Mouse (Mus musculus) thymus, adult 2 months (tissue): ENCODE results near the gene Ace. TPM values are rescaled to one million over a fixed set of nuclear protein-coding genes. Genes with fewer than 3 reads are reported as not detected.

Experiments
- DNase-seq: peaks from one replicate; pipeline ENCODE4 v3.0.0; 2021
- H3K27ac ChIP-seq: fragments of 200-500 bp; 2 replicates; pipeline ENCODE4 v1.5.1; 2012; ENCODE audit warnings: low read length, control low read depth; ENCODE audit not compliant: control insufficient read depth, insufficient read depth
- H3K27me3 ChIP-seq: fragments of 200-500 bp; 2 replicates; pipeline ENCODE4 v1.6.1; 2012; ENCODE audit warnings: mild to moderate bottlenecking, low read length, moderate library complexity, mixed read lengths; ENCODE audit not compliant: control insufficient read depth, insufficient read depth
- H3K36me3 ChIP-seq: fragments of 200-500 bp; 2 replicates; pipeline ENCODE4 v1.6.1; 2012; ENCODE audit warnings: mild to moderate bottlenecking, low read length, moderate library complexity; ENCODE audit not compliant: control insufficient read depth, insufficient read depth
- H3K4me1 ChIP-seq: fragments of 200-500 bp; replicated peaks from 2 replicates; pipeline ENCODE4 v1.6.1; 2012; ENCODE audit warnings: low read length; ENCODE audit not compliant: control insufficient read depth, insufficient read depth
- H3K4me3 ChIP-seq: fragments of 200-500 bp; 2 replicates; pipeline ENCODE4 v1.5.1; 2012; ENCODE audit warnings: mild to moderate bottlenecking, low read length, control low read depth, moderate library complexity; ENCODE audit not compliant: control insufficient read depth, insufficient read depth
- CTCF ChIP-seq: fragments of 200-500 bp; IDR thresholded peaks from 2 replicates; pipeline ENCODE4 v1.5.1; 2012; ENCODE audit warnings: mild to moderate bottlenecking, control low read depth, low read length, moderate library complexity, borderline replicate concordance; ENCODE audit not compliant: control insufficient read depth, poor library complexity, insufficient read depth; ENCODE audit errors: extremely low read depth
- POLR2A ChIP-seq: fragments of 200-500 bp; IDR thresholded peaks from 2 replicates; pipeline ENCODE4 v1.6.1; 2012; ENCODE audit warnings: mild to moderate bottlenecking, low read length, control low read depth, moderate library complexity; ENCODE audit not compliant: control insufficient read depth, poor library complexity, insufficient read depth; ENCODE audit errors: extremely low read depth
- WGBS: fragments of 180-500 bp; shearing (Covaris S2); methylation state at CpG from one replicate; pipeline ENCODE4 v1.1.7; 2018; 5-methylcytosine and 5-hydroxymethylcytosine counted together
- polyA plus RNA-seq: library from polyadenylated mRNA; depleted of rRNA; stranded (reverse); fragments of >200 nt; gene quantifications from 2 replicates; pipeline ENCODE4 v1.2.3, GENCODE M21; 2012

Gene Ace
- polyA plus RNA-seq, 1 experiment, result 10.2 TPM

DNA sequence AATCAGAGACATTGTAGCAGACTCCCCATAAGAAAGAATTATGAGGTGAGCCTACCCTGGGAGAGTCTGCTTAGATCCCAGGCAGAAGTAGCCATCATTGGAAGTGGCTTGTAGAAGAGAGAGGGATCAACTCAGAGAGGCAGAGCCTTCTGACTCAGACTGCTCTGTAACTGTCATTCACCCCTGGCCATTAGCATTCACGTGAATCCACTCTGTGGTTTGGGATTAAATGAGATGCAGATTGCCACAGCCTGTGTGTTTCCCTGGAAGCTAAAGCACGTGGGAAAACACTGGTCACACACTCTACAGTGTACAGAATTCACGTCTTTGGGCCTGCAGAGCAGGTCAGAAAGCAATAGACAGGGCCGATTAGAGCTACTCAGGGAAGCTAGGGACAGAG, 16.7 kb downstream of the Ace start:
- Histone ChIP-seq H3K4me3 (no peak overlapping the region), H3K27ac (no peak overlapping the region), H3K4me1 (no peaks in the 10 kb centered on the region), H3K27me3 (no peaks in the 10 kb centered on the region), H3K36me3 (no peaks in the 10 kb centered on the region)
- DNase-seq, result no peak
- WGBS, result 94% methylated on average over 4 of the region's 4 CpGs
- TF ChIP-seq POLR2A, result no peak
- no peak for TF ChIP-seq CTCF

DNA sequence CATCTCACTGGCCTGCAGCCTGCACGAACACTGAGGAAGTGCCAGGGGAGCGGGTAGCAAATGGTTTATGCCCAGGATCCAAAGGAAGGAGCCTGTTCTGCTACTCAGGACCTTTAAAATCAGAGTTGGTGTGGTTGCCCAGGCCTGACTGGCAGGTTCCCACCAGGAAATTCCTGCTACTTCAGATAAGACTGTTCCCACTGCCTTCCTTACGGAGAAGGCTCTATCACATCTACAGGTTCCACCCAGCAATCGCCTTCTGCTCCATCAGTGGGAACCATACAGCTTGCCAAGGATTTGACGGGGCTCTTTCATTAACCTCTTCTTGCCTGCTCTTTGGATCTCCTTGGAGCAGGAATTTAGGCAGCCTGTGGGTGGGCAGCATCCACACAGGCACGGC, 19.7 kb downstream of the Ace start:
- no peaks in the 10 kb centered on the region for H3K36me3 ChIP-seq
- WGBS, result 79% methylated on average over 6 of the region's 6 CpGs
- no peaks in the 10 kb centered on the region for H3K4me1 ChIP-seq
- no peak for TF ChIP-seq CTCF
- TF ChIP-seq POLR2A, result no peak
- no peaks in the 10 kb centered on the region for H3K27me3 ChIP-seq
- DNase-seq, result no peak
- H3K27ac ChIP-seq, result no peak overlapping the region
- no peak overlapping the region for H3K4me3 ChIP-seq

DNA sequence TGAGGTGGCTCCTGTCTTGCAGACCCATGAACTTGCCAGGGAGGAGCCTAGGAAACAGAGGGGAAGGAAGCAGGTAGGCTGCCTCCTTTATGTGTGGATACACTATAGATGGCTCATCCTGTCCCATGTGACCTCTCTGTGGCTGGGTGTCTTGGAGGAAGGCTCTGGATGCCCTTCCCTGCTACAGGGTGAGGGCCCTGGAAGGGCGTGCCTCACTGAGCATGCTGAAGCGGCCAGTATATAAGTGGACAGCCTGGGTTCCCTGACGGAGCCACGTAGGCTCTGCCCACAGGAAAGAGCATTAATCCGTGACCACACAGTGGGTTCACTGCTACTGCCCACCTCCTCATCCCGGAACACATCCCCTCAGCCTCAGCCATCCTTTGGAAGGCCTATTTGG, 21.7 kb downstream of the Ace start:
- 86% methylated on average over 6 of the region's 6 CpGs for WGBS

DNA sequence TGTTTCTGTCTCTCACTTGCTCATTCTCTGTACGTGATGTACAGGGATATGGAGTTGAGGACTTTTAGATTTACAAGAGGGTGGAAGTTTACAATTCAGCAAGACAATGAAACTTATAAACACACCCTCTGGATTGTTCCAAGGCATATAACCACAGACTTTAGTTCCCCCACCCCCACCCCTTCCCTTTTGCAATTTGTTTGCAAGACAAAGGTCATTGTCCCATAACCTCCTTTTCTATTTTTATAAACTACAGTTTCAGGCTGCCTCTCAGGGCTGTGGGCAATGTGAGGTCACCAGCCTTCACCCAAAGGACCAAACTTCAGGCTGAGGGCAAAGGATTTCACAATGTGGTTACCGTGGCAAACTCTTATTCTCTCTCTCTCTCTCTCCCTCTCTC, 22.5 kb downstream of the Ace start:
- TF ChIP-seq POLR2A (no peak), CTCF (no peak)
- no peaks in the 10 kb centered on the region for H3K36me3 ChIP-seq
- no peak for DNase-seq
- no peaks in the 10 kb centered on the region for H3K27me3 ChIP-seq
- H3K4me1 ChIP-seq, result no peaks in the 10 kb centered on the region
- no peak overlapping the region for H3K27ac ChIP-seq
- no peak overlapping the region for H3K4me3 ChIP-seq
- WGBS, result 40% methylated on average over 2 of the region's 2 CpGs

More for the DNA sequence above, 21.7 kb downstream of the Ace start:
- no peaks in the 10 kb centered on the region for H3K36me3 ChIP-seq
- no peak for TF ChIP-seq POLR2A
- TF ChIP-seq CTCF, result no peak
- H3K4me3 ChIP-seq, result no peak overlapping the region
- no peak for DNase-seq
- no peaks in the 10 kb centered on the region for H3K4me1 ChIP-seq
- H3K27me3 ChIP-seq, result no peaks in the 10 kb centered on the region
- no peak overlapping the region for H3K27ac ChIP-seq

DNA sequence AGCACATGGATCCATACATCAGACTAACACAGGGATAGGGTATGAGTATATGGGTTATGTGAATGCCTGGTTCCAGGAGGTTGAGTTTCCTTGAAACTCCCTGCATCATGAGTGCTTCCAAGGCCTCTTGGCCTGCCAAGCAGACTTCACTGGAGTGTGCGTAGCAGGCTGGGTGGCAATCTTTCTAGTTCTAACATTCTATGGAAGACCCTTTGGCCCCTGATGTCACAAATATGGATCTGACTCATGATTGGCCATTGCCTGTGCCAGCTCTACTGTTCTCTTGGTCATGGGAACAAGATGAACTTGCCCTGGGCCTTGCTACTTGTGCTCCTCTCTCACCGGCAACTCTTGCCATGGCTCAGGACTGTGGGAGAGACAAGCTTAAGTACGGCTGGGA, 26.6 kb downstream of the Ace start, which contains the start of gene Ace3:
Gene Ace3 (plus strand): TSS at position 301 of the 400 bp plus-strand sequence.
- H3K27me3 ChIP-seq, result no peaks in the 10 kb centered on the region
- DNase-seq, result no peak
- TF ChIP-seq CTCF, result no peak
- no peak for TF ChIP-seq POLR2A
- 91% methylated on average over 3 of the region's 3 CpGs for WGBS
- H3K27ac ChIP-seq, result no peak within 1 kb of the TSS
- no peak within 1 kb of the TSS for H3K4me3 ChIP-seq
- no peaks in the 10 kb centered on the region for H3K36me3 ChIP-seq
- no peaks in the 10 kb centered on the region for H3K4me1 ChIP-seq

DNA sequence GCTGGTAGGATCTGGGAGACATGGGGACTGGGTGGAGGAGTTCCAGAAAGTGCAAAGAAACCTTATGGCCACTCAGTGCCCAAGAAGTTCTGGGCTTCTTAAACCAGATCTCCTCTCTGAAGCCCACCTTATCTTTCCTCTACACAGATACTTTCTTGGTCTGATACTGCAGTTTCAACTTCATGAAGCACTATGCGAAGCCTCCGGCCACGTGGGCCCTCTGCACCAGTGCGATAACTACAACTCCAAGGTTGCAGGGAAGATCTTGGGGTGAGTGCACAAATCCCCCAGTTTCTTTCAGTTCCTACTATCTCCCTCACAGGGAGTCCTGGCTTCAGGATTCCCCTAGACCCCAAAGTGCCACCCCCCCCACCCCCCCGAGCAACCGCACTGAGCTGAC, 32.3 kb downstream of the Ace start:
- H3K27me3 ChIP-seq, result no peaks in the 10 kb centered on the region
- TF ChIP-seq CTCF, result no peak
- no peak for TF ChIP-seq POLR2A
- 94% methylated on average over 6 of the region's 6 CpGs for WGBS

DNA sequence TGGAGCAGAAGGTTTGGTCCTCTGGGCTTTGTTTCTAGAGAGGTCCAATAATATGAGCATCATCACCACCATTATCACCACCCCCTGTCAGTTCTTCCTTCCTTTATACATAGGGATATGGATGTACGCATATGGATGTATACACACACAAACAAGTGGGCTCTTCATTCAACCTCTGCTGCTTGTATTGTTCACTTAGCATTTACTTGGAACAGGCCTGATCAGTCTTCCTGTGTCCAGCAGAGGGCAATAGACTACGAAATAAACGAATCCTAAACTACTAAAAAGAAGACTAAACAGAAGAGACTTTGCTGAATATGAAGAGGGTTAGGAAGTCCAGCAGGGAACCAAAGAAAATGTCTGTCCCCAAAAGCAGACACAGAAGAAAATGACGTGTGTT, 34.0 kb downstream of the Ace start:
- peak; percentile 21 for DNase-seq
- Histone ChIP-seq H3K4me1 (no peaks in the 10 kb centered on the region), H3K4me3 (no peak overlapping the region), H3K36me3 (no peaks in the 10 kb centered on the region), H3K27me3 (no peaks in the 10 kb centered on the region), H3K27ac (no peak overlapping the region)
- TF ChIP-seq POLR2A (no peak), CTCF (no peak)
- WGBS, result 26% methylated on average over 4 of the region's 4 CpGs

More for the DNA sequence above, 32.3 kb downstream of the Ace start:
- DNase-seq, result no peak
- Histone ChIP-seq H3K36me3 (no peaks in the 10 kb centered on the region), H3K4me1 (no peaks in the 10 kb centered on the region), H3K4me3 (no peak overlapping the region), H3K27ac (no peak overlapping the region)
